Mouse (Mus musculus) adrenal gland, adult 2 months (tissue): Measurements from ENCODE around the gene Vps37d. TPM values are rescaled to one million over a fixed set of nuclear protein-coding genes. Genes with fewer than 3 reads are reported as not detected.
A peak's percentile ranks its signal among the peaks of the same experiment; 100 is the strongest.
"Not testable (repeated sequence)": the region's sequence is repeated elsewhere in the genome, so short reads cannot be mapped to it uniquely, and the experiment has no call there.

Experiments used
- DNase-seq: peaks from one replicate; pipeline ENCODE4 v3.0.0; 2021
- polyA plus RNA-seq: library from polyadenylated mRNA; depleted of rRNA; stranded (reverse); fragments of >200 nt; gene quantifications from 2 replicates; pipeline ENCODE4 v1.2.3, GENCODE M21; 2012
- total RNA-seq, 2 experiments: library from RNA; stranded (reverse); gene quantifications; 2 replicates each; pipeline ENCODE4 v1.2.3; 2021

The Vps37d gene
- total and polyA plus RNA-seq, 3 experiments: 1.4 to 7.4 (median 4.5) TPM

GRCm38 (mm10) chr5:135075655-135076054, 2.4 kb downstream of the Vps37d start:
- DNase-seq: no peak

- no peak for DNase-seq
These were observed 4.5 kb downstream of the Vps37d start for GRCm38 (mm10) chr5:135073349-135074150.

- no peak for DNase-seq
These were observed 5.3 kb downstream of the Vps37d start for GRCm38 (mm10) chr5:135072720-135073119.

- no peak for DNase-seq
These were observed 6.0 kb downstream of the Vps37d start for GRCm38 (mm10) chr5:135072061-135072460.

- no peak for DNase-seq
These were observed 7.6 kb downstream of the Vps37d start for GRCm38 (mm10) chr5:135070448-135070847.

- DNase-seq: no peak
These were observed 12.1 kb downstream of the Vps37d start for GRCm38 (mm10) chr5:135066008-135066407.

- not testable (repeated sequence) for DNase-seq
These were observed 13.1 kb downstream of the Vps37d start, which contains the start of gene Bud23 for GRCm38 (mm10) chr5:135064909-135065446. Gene Bud23, minus strand, starts transcription at chr5:135064959.

- DNase-seq: no peak
These were observed 13.7 kb downstream of the Vps37d start for GRCm38 (mm10) chr5:135064382-135064766.

DNA sequence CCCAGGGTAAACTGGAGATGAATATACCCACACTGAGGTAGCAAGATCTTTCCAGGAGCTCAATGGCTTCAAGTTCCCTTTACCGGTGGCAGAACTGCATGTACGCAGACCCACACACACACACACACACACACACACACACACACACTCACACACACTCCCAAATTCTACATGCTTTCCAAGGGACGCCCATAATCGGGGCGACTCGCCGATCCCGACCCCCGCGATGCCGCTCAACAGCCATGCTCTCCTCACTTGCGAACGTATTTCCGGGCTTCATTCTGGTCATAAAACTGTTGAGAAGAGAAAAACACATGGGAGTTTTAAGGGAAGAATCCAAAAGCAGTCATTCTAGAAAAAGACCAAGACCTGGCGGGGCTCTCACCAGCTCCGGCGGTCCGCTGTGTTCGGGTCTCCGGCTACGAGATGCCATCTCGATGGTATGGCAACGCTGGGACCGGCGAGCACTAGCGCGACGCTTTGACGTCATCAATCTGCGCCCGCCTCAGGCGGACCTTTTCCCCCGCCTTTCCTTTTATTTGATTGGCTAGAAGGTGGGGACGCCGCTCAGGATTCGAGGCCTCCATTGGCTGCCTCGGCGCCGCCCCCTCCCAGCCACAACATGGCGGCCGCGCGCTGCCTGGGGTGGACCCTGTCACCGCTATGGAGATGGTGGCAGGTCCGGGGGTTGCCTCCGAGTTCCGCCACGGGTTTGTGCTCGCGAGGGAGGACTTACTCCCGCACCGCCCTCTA, 14.3 kb downstream of the Vps37d start, which contains the start of gene Dnajc30:
TSS of gene Dnajc30 (plus strand) at position 574 of the 753 bp plus-strand sequence.
- DNase-seq: peak; percentile 97

- DNase-seq: no peak
These were observed 24.7 kb downstream of the Vps37d start for GRCm38 (mm10) chr5:135053356-135053755.

GRCm38 (mm10) chr5:135049268-135049667, 28.8 kb downstream of the Vps37d start:
- not testable (repeated sequence) for DNase-seq

GRCm38 (mm10) chr5:135048539-135048938, 29.5 kb downstream of the Vps37d start:
- no peak for DNase-seq

DNA sequence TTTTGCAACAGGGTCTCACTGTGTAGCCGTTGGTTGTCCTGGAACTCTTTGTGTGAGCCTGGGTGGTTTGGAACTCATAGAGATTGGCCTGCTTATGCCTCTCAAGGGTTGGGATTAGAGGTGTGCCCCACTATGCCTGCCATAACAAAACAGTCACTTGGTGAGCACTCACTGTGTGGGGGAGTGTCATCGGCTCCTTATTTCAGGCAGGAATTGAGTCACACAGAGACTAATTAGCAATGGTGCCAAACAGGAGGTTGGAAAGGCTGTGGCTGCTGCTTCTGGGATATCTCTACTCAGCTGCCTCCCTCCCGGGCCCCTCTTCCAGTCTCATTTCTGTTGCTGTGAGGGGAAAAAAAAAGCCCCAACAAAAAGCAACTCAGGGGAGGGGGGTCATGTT, 33.5 kb downstream of the Vps37d start:
- DNase-seq: no peak

GRCm38 (mm10) chr5:135042105-135042788, 35.8 kb downstream of the Vps37d start:
- DNase-seq: no peak

- peak; percentile 75 for DNase-seq
These were observed 37.3 kb downstream of the Vps37d start for GRCm38 (mm10) chr5:135040777-135041176.

DNA sequence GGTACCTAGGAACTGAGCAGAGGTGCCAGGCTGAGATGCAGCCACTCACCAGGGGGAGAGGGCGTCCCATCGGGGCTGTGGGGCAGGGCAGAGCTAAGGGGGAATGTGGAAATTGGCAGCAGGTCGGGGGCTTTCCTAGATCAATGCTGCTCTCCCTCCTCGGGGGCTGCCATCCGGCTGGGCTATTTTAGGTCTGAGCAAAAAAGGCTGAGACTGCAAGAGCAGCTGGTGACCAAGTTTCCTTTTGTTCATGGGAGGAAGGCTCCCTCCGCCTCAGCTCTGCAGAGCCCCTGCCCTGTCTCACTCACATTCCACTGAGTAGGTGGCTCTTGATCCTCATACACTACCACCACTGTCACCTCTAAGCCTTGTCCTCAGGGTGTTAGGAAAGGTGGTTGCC, 38.0 kb downstream of the Vps37d start:
- no peak for DNase-seq

GRCm38 (mm10) chr5:135039541-135039940, 38.5 kb downstream of the Vps37d start:
- DNase-seq: no peak

DNA sequence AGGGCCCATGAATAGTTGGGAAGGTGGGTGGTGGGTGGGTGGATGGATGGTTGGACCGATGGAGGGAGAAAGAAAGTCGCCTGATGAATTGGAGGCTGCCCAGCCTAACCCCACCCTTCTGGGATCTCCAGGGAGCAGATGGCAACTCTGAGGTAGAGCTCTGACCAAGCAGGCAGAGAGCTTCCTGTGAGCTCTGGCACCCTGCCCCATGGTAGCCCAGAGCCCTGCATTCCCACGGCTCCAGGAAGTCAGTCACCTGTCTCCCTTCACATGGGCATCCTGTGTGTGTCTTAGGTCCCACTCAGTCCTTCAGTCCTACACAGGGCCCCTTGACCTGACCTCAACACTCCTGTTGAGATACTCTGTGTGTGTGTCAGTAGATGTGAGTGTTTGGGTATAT, 40.1 kb downstream of the Vps37d start:
- DNase-seq: no peak

- peak; percentile 74 for DNase-seq
These were observed 42.3 kb downstream of the Vps37d start for GRCm38 (mm10) chr5:135035608-135036359.

DNA sequence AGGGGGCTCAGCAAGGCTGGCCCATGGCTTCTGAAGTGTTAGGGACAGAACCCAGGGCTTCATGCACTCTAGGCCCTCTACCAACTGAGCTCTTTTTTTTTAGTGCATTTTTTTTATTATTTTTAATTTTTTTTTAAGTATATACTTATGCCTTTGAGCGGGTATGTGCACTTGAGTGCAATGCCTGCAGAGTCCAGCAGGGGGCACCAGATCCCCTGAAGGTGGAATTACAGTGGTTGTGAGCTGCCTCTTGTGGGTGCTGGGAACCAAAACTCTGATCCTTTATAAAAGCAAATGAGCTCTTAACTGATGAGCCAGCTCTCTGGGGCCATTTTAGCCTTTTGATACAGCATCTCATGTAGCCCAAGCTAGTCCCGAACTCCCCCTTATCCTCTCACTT, 43.5 kb downstream of the Vps37d start:
- DNase-seq: no peak

- no peak for DNase-seq
These were observed 45.5 kb downstream of the Vps37d start for GRCm38 (mm10) chr5:135032581-135032980.
